Mouse (Mus musculus) ES-CJ7 (cell line): Measurements from ENCODE around the gene Washc2.
"Not testable (repeated sequence)": the region's sequence is repeated elsewhere in the genome, so short reads cannot be mapped to it uniquely, and the experiment has no call there.

Source experiments
- DNase-seq: peaks from one replicate; pipeline ENCODE4 v3.0.0; 2011; ENCODE audit warnings: low read depth, low spot score

The Washc2 gene

DNA sequence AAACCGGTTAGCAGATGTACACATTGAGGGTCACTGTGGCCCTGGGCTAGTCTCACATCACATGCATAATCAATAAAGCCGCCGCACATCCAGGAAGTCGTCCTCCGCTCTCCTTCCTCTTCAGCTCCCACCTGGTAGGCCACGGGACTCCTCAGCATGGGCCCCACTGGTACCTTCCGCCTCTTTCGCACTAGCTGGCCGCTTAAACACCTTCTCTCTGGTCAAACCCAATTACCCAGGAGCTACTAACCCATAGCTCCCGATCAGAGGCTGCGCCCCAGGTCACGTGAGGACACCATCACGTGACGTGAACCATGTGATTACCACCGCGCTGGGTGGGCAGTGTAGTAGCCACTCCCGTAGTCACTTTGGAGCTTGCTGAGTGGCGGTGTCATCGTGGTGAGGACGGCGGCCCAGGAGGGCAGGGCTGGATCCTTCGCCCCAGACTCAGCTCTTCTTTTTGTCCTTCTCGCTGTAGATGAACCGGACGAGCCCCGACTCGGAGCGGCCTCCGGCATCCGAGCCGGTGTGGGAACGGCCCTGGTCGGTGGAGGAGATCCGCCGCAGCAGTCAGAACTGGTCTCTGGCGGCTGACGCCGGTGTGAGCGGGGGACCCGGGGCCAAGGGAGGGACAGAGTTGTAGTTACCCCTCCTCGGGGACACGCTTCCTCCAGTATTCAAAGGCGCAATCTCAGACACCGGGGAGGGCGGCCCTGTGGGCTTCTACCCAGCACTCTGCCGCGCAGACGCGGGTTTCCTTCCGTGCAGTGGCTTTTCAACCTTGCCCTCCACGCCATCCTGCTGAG, at the start of gene Washc2:
Washc2 (plus strand) TSS at position 310 of the 806 bp plus-strand sequence.
- peak; percentile 99 for DNase-seq

GRCm38 (mm10) chr6:116166383-116166782, 41.5 kb upstream of the Washc2 start:
- no peak for DNase-seq

GRCm38 (mm10) chr6:116173511-116174099, 34.2 kb upstream of the Washc2 start:
- DNase-seq, result not testable (repeated sequence)

DNA sequence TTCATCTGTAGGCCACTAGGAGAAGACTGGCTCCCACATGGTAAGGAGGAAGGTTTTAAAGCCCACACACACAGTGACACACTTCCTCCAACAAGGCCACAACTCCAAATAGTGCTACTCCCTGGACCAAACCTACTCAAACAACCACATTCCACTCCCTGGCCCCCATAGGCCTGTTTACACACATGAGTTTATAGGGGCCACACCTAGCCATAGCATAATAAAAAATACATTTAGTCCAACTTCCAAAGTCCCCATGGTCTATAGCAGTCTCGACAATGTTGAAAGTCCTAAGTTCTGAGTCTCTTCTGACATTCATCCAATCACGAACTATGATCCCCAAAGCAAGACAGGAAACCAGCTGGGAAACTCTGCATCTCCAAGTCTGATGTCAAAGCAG, 29.5 kb upstream of the Washc2 start:
- DNase-seq, result no peak

GRCm38 (mm10) chr6:116180731-116181130, 27.1 kb upstream of the Washc2 start:
- no peak for DNase-seq

DNA sequence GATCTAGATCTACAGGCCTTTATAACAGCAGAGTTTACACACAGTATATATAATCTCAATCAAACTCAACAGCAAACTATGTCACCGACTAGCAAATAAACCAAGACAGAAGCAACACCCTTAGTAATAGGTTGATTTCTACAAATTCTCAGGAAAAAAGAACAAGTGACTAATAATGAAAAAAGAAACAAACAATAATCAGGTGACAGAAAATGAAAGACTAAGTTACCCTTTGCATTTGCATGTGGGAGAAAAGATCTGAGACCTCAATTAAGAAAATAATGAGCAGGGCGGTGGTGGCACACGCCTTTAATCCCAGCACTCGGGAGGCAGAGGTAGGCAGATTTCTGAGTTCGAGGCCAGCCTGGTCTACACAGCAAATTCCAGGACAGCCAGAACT, 24.3 kb upstream of the Washc2 start:
- no peak for DNase-seq

DNA sequence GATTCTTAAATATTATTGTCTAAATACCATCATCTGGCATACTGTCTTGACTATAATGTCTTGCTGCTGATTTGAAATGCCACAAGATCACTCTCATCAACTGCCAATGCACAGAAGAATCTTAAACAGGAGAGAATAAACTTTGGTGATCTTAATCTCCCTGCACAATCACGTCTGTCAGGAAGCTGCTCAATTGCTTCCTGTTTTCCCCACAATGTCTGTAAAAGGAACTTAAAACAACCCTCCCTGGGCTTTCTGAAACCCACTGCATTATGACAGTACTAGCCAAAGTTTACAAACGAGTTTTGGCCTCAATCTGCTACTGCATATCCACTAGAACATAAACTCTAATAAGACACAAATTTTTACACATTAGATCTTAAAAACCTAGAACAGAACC, 21.4 kb upstream of the Washc2 start:
- no peak for DNase-seq

GRCm38 (mm10) chr6:116189417-116189816, 18.4 kb upstream of the Washc2 start:
- no peak for DNase-seq

DNA sequence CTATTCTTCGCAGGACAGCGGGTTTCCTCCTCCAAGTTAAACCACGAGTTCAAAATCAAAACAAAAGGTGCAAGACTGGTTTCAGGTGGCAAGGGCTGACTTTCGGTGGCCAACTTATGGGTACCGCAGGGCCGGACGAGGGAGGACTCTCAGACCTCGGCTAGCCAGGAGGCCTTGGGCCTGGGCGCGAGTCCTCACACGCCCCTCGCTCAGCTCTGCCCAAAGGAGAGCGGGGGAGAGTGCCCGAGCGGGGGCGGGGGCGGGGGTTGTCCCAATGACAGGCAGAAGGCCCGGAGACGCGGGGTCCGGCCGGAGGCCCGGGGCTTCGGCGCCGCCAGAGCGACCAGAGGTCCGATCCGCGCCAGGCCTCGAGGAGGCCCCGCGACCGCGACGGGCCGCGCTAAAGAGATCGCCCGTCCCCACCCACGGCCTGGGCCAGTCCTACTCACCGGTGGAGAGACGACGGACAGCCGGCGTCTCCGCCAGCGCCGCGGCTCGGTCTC, 15.0 kb upstream of the Washc2 start:
- peak; percentile 19 for DNase-seq

- peak; percentile 97 for DNase-seq
Measured at GRCm38 (mm10) chr6:116193394-116194393, 14.1 kb upstream of the Washc2 start, which contains the start of gene Tmcc1. Tmcc1 (minus strand) TSS chr6:116193486.

DNA sequence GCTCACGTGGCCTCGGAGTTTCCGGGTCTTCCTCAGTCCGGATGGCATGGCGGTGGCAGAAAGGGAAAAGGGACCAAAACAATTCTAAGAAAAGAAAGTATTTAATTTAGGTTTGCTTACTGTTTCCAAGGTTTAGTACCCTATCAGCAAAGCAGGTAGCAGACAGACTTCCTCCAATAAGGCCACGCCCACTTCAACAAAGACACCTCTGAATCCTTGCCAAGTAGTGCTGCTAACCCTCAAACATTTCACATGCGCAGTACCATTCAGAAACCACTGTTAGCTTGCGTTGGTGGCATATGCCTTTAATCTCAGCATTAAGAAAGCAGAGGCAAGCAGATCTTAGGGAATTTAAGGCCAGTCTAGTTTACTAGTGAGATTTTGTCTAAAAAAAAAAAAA, 12.0 kb upstream of the Washc2 start:
- DNase-seq, result peak; percentile 56

DNA sequence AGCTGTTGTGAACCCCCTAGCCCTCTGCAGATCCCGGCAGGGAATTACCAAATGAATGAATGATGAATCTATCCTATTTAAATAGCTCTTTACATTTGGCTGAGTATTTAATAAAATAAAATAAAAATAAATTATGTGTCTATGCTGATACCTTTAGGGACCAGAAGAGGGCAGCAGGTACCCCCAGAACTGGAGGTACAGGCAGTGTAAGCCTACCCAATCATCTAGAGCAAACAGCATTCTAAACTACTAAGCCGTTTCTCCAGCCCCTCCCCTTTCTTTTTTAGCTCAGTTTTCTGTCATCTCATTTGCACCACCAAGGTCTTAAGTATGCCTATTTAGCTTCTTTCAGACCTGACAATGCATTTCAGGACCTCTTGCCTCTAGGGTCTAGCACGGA, 9.7 kb upstream of the Washc2 start:
- DNase-seq, result peak; percentile 58

DNA sequence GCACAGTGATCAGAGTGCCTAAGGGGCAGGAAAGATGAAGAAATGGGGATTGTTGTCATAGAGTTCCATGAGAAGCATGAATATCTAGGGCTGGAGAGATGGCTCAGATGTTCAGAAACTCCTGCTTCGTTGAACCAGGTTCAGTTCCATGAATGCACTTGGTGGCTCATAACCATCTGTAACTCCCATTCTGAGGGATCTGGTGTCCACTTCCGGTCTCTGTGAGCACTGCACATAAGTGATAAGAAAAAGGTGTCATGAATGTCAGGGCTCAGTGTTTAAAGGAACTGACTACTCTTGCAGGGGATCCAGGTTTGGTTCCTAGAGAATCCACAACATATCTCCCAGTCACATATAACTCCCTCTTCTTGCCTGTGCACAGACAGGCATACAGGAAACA, 8.2 kb upstream of the Washc2 start:
- DNase-seq, result no peak

DNA sequence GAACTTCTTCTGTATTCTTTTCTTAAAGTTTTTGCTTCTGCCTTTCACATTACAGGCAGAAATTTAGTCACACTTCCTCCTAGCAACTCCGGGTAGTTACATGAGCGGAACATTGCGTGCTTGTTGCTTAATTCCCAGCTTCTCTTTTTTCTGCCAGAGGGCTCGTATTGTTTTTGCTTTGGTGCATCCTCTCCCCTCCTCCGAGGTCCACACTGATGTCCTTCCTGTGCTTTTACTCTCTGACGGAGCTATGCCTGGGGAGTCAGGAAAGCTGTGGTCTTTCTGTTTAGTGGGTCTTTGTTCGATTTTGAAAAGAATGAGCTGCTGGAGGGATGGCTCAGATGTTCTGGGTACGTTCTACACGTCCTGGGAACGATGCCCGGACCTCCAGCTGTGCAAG, 19.9 kb downstream of the Washc2 start:
- DNase-seq, result no peak

DNA sequence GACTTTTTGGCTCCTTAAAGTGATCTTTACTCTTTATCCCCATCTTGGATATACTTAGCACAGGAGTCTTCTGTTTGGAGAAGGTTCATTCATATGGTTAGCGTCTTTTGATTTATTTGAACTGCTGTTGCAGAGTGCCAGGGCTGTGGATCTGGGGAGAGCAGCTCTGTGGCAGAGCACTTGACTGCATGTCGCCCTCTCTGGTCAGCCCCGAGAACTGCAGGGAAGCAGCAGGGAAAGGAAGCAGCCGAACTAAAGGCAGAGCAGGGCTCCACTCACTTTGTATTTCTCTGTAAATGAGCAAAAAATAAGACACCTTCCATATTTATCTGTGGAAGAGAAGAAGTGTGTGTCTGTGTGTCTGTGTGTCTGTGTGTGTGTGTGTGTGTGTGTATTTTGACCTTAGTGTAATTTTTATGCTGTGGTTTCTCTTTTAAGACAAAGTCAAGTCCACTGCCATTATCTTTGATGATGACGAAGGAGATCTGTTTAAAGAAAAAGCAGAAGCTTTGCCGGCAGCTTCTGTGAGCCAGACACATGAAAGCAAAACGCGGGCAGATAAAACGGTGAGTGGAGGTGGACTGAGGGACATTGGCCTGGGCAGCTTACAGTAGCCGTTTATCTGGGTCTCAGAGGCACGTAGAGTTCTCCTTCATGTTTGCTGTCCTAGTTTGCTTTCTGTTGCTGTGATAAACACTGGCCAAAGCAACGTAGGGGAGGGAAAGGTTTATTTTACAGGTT, 21.1 kb downstream of the Washc2 start:
- peak; percentile 65 for DNase-seq

GRCm38 (mm10) chr6:116234821-116235220, 27.0 kb downstream of the Washc2 start:
- not testable (repeated sequence) for DNase-seq

- DNase-seq, result no peak
Measured at GRCm38 (mm10) chr6:116235336-116235735, 27.5 kb downstream of the Washc2 start.

DNA sequence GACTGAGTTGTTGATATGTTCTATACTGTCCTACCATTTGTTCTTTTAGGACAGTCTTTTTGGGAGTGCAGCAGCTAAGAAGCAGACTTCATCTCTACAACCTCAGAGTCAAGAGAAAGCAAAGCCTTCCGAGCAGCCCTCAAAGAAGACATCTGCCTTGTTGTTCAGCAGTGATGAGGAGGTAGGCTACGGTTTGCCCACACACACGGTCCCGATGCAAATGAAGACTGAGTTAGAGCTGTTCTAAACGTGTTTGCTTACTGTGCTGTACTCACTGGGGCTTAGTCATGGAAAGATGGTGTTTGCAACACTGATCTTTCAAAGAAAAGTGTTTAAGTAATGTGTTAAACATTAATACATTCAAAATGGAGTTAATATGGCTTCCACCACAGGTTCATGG, 30.2 kb downstream of the Washc2 start:
- no peak for DNase-seq

GRCm38 (mm10) chr6:116240371-116240770, 32.5 kb downstream of the Washc2 start:
- DNase-seq, result no peak

- no peak for DNase-seq
Measured at GRCm38 (mm10) chr6:116259649-116260048, 51.8 kb downstream of the Washc2 start.

GRCm38 (mm10) chr6:116260481-116260880, 52.6 kb downstream of the Washc2 start:
- DNase-seq, result no peak
